Mouse (Mus musculus) midbrain, embryonic 11.5 days (tissue): ENCODE measurements around the gene Rere. TPM values are rescaled to one million over a fixed set of nuclear protein-coding genes. Genes with fewer than 3 reads are reported as not detected.
A peak's percentile ranks its signal among the peaks of the same experiment; 100 is the strongest.

Experiments
- ATAC-seq: fragments of 200-750 bp; cut with Nextera tagmentation; 2 replicates; pipeline ENCODE4 v1.8.0; 2017; ENCODE audit warnings: moderate TSS enrichment, moderate library complexity; ENCODE audit not compliant: low FRiP score
- DNase-seq: peaks from one replicate; pipeline ENCODE4 v3.0.0; 2015; ENCODE audit warnings: low spot score; ENCODE audit errors: missing footprints
- H3K27ac ChIP-seq: fragments of 300-500 bp; sonication (generic); 2 replicates; pipeline ENCODE4 v1.5.1; 2014; ENCODE audit warnings: low read depth, low read length
- H3K27me3 ChIP-seq: fragments of 300-500 bp; sonication (generic); 2 replicates; pipeline ENCODE4 v1.6.1; 2014; ENCODE audit warnings: mild to moderate bottlenecking, low read length, moderate library complexity, mixed read lengths; ENCODE audit not compliant: control insufficient read depth, insufficient read depth
- H3K36me3 ChIP-seq: fragments of 300-500 bp; sonication (generic); 2 replicates; pipeline ENCODE4 v1.6.1; 2014; ENCODE audit warnings: mild to moderate bottlenecking, low read length, moderate library complexity, mixed read lengths; ENCODE audit not compliant: control insufficient read depth, insufficient read depth
- H3K4me1 ChIP-seq: fragments of 300-500 bp; sonication (generic); 2 replicates; pipeline ENCODE4 v1.6.1; 2014; ENCODE audit warnings: low read length; ENCODE audit not compliant: control insufficient read depth, insufficient read depth
- H3K4me2 ChIP-seq: fragments of 300-500 bp; sonication (generic); 2 replicates; pipeline ENCODE4 v1.6.1; 2014; ENCODE audit warnings: mild to moderate bottlenecking, moderate library complexity
- H3K4me3 ChIP-seq: fragments of 300-500 bp; sonication (generic); 2 replicates; pipeline ENCODE4 v1.5.1; 2014; ENCODE audit warnings: low read depth, low read length
- H3K9ac ChIP-seq: fragments of 300-500 bp; sonication (generic); 2 replicates; pipeline ENCODE4 v1.6.1; 2014; ENCODE audit warnings: low read length
- H3K9me3 ChIP-seq: fragments of 300-500 bp; sonication (generic); 2 replicates; pipeline ENCODE4 v1.6.1; 2016; ENCODE audit warnings: low read length; ENCODE audit not compliant: control insufficient read depth
- WGBS: fragments of 180-500 bp; shearing (Covaris S2); extraction: QIAGEN DNeasy Blood & Tissue Kit; methylation state at CpG from one replicate; pipeline ENCODE4 v1.1.7; 2014; 5-methylcytosine and 5-hydroxymethylcytosine counted together
- polyA plus RNA-seq: library from polyadenylated mRNA; unstranded; fragments of >200 nt; fragmentation: Nextera tagmentation; extraction: Ambion mirVana; gene quantifications from 2 replicates; pipeline ENCODE4 v1.2.1, GENCODE M21; 2014

The Rere gene
- polyA plus RNA-seq, 1 experiment from 2014 or later, result 34.2 TPM

DNA sequence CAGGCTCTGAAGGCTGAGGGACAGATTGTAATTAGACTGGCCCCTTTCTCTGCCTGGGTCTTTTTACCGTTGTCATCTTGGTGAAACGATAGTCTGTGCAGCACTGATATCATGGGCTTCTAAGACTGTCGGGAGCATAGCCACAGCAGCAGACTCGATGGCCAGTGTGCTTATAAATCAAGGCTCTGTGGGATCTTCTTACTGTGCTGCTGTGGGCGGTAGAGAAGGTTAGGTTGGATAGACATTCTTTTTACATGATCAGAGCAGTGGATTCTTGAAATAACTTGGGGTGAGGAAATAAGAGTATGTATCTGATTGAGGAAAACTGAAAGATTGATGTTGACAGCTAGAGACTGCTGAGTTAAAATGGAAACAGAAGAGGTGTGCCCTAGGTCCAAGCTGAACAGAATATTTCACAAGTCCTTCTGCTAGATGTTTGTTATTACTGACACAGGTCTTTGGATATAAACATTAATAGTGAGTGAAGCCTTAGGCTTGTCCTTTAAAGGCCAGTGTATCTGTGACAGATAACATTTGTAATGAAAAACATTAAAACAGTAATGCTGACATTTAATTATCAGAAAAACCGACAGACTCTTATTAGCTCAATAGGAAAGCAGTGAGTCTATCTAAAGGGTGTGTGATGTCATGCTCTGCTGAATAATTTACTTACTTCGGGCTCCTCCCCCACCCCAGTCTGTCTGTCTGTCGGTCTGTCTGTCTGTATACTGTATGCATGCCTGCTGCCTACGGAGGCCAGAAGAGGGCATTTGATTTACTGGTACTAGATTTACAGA, 93.4 kb downstream of the Rere start:
- ATAC-seq, result no peak
- H3K9me3 ChIP-seq, result no peaks in the 10 kb centered on the region
- 56% methylated on average over 9 of the region's 9 CpGs for WGBS
- H3K4me1 ChIP-seq, result peaks cover 50% of the 10 kb centered on the region
- H3K4me3 ChIP-seq, result no peak overlapping the region
- H3K4me2 ChIP-seq, result no peak overlapping the region
- H3K27me3 ChIP-seq, result no peaks in the 10 kb centered on the region
- H3K36me3 ChIP-seq, result no peaks in the 10 kb centered on the region
- no peak overlapping the region; the same call in 1 of the 2 replicates for H3K9ac ChIP-seq
- peak overlapping the region; percentile 15; the same call in 1 of the 2 replicates for H3K27ac ChIP-seq
- no peak for DNase-seq

DNA sequence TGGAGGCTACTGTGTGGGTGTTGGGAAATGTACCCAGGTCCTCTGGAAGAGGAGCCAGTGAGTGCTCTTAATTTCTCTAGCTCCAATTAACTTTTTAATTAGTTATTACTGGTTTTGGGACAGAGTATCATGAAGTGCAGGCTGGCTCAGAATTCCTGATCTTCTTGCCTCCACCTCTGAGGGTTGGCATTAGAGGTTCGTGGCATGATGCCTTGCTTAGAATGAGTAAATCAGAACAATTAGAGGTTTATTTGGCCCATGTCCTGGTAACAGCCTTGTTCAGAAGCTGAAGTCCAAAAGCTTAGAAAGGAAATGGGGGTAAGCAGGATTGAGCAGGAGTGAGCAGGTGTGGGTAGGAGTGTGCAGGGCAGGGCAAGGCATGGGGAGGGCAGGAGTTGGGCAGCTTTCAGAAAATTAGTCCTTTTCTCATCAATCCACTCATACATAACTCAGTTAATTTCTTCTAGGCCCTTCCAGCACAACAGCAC, 94.0 kb downstream of the Rere start:
- ATAC-seq, result no peak
- Histone ChIP-seq H3K9me3 (no peaks in the 10 kb centered on the region), H3K36me3 (no peaks in the 10 kb centered on the region), H3K4me3 (no peak overlapping the region), H3K27ac (no peak overlapping the region), H3K4me1 (peaks cover 43% of the 10 kb centered on the region), H3K4me2 (no peak overlapping the region), H3K27me3 (no peaks in the 10 kb centered on the region), H3K9ac (no peak overlapping the region)
- 94% methylated on average over 1 of the region's 1 CpGs for WGBS
- no peak for DNase-seq

DNA sequence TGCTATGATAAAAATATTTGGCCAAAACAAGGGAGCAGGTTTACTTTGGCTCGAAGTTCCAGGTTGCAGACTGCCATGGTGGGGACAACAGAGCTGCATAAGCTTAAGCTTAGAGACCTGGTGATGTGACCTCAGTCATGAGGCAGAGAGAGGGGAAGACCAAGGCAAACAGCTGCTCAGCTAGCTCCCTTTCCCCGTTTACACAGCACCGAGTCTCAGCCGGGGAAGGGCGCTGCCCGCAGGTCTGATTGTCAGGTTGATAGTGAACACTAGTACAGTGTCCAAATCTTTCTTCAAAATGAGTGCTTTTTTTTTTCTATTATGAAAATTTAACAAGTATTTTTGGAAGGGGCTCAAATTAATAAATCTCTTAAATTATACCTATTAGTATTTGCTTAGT, 97.9 kb downstream of the Rere start:
- Histone ChIP-seq H3K4me3 (no peak overlapping the region), H3K4me2 (no peak overlapping the region), H3K27me3 (no peaks in the 10 kb centered on the region), H3K9ac (no peak overlapping the region), H3K36me3 (no peaks in the 10 kb centered on the region), H3K9me3 (no peaks in the 10 kb centered on the region), H3K4me1 (peaks cover 16% of the 10 kb centered on the region), H3K27ac (no peak overlapping the region)
- 80% methylated on average over 6 of the region's 6 CpGs for WGBS
- DNase-seq (no peak), ATAC-seq (no peak)

DNA sequence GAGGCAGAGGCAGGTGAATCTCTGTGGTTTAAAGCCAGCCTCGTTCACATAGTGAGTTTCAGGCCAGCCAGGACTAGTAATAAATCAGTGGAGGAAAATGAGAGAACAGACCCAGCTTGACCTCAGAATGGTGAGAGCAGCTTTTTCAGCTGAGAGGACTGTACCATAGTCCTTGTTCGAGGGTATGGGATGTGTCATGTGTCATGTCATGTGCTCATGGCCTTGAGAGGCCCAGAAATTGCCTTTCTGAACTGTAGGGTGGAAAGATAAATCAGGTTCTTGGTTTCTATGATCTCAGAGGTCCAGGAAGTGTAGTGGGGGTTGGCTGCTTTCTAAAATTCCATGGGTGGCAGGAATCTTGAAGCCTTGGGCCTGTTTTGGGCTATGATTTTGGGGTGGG, 98.3 kb downstream of the Rere start:
- Histone ChIP-seq H3K27ac (no peak overlapping the region), H3K9ac (no peak overlapping the region), H3K4me2 (no peak overlapping the region), H3K27me3 (no peaks in the 10 kb centered on the region), H3K9me3 (no peaks in the 10 kb centered on the region), H3K36me3 (no peaks in the 10 kb centered on the region), H3K4me3 (no peak overlapping the region), H3K4me1 (peaks cover 14% of the 10 kb centered on the region)
- DNase-seq (no peak), ATAC-seq (no peak)
- WGBS, result 79% methylated on average over 2 of the region's 2 CpGs

DNA sequence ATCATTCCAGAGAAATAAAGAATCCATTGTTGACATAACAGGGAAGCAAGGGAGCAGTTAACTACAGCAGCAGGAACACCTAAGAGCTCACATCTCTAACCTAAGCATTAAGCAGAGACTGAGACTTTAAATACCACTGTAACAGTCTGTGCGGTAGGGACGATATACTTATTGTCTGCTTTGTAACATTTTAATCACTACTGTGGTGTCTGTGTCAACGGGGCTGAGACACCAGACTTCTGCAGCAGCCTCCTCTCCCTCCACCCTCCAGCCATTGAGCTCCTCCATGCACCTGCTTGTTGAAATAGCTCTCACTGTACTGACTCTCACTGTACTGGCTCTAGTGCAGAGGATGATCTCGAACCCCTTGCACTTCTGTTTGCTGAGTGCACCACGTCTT, 98.8 kb downstream of the Rere start:
- no peak for ATAC-seq
- H3K4me1 ChIP-seq, result peaks cover 10% of the 10 kb centered on the region
- H3K27me3 ChIP-seq, result no peaks in the 10 kb centered on the region
- no peak overlapping the region for H3K9ac ChIP-seq
- H3K9me3 ChIP-seq, result no peaks in the 10 kb centered on the region
- no peaks in the 10 kb centered on the region for H3K36me3 ChIP-seq
- no peak overlapping the region for H3K27ac ChIP-seq
- 83% methylated on average over 5 of the region's 5 CpGs for whole genome bisulfite sequencing
- H3K4me2 ChIP-seq, result no peak overlapping the region
- no peak for DNase-seq
- no peak overlapping the region for H3K4me3 ChIP-seq

DNA sequence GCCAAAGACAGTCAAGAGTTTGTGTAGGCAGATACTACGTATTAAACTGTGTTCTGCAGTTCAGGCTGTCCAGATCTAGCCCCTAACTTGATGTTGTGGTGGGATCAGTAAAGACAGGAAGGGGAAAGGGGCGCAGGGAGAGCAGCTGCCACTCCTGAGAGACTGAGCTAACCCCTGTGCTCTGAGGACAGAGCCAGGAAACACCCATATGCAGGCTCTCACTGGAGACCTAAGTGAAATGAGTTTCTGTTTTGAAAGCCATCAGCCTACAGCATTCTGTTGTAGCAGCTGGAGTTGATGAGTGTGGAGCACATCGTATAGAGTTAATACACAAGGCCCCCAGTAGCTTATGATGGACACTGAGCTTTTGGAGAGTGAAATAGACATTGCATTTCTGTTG, 101.1 kb downstream of the Rere start:
- Histone ChIP-seq H3K9me3 (no peaks in the 10 kb centered on the region), H3K4me2 (no peak overlapping the region), H3K27ac (no peak overlapping the region), H3K4me1 (peaks cover 6% of the 10 kb centered on the region), H3K36me3 (no peaks in the 10 kb centered on the region), H3K27me3 (no peaks in the 10 kb centered on the region), H3K9ac (no peak overlapping the region), H3K4me3 (no peak overlapping the region)
- ATAC-seq, result no peak
- no peak for DNase-seq
- 86% methylated on average over 3 of the region's 3 CpGs for WGBS

DNA sequence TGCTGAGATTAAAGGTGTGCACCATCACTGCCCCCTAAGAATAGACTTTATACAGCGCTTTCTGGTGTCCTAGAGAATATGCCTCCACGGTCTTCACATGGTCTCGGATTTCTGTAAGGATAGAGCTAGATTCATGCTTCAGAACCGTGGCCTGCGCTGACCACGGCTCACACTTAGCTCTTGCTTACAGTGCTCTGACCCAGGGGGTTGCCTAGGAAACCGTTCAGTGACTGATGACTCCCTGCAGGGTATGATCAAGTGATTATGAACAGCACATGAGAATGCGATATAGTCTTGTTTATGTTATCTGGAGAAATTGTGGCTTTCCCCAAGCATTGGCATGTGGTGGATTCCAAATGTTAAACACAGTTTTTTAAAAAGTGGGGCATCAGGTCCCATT, 103.0 kb downstream of the Rere start:
- H3K27me3 ChIP-seq, result no peaks in the 10 kb centered on the region
- ATAC-seq (no peak), DNase-seq (no peak)
- no peak overlapping the region for H3K4me2 ChIP-seq
- H3K36me3 ChIP-seq, result no peaks in the 10 kb centered on the region
- H3K4me1 ChIP-seq, result peaks cover 6% of the 10 kb centered on the region
- no peak overlapping the region for H3K27ac ChIP-seq
- no peak overlapping the region for H3K4me3 ChIP-seq
- H3K9me3 ChIP-seq, result no peaks in the 10 kb centered on the region
- 75% methylated on average over 8 of the region's 8 CpGs for WGBS
- no peak overlapping the region for H3K9ac ChIP-seq

DNA sequence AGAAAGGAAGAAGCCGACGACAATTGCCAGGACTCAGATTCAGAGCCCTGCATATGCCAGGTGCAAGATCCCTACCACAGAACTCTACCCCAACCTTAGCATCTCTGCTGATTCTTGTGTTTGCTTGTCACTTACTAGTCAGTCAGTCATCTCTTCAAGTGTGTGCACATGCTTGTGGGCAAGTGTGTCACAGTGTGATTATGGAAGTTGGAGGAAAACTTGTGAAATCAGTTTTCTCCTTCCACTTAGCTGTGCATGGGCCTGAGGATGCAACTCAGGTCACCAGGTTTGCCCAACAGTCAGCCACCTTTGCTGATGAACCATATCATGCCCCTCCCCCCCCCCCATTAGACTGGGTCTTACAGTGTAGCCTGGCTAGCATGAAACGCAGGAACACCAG, 103.5 kb downstream of the Rere start:
- ATAC-seq, result no peak
- Histone ChIP-seq H3K36me3 (no peaks in the 10 kb centered on the region), H3K27ac (no peak overlapping the region), H3K4me2 (no peak overlapping the region), H3K4me1 (peaks cover 3% of the 10 kb centered on the region), H3K27me3 (no peaks in the 10 kb centered on the region), H3K4me3 (no peak overlapping the region), H3K9me3 (no peaks in the 10 kb centered on the region), H3K9ac (no peak overlapping the region)
- DNase-seq, result no peak
- 89% methylated on average over 3 of the region's 3 CpGs for WGBS

DNA sequence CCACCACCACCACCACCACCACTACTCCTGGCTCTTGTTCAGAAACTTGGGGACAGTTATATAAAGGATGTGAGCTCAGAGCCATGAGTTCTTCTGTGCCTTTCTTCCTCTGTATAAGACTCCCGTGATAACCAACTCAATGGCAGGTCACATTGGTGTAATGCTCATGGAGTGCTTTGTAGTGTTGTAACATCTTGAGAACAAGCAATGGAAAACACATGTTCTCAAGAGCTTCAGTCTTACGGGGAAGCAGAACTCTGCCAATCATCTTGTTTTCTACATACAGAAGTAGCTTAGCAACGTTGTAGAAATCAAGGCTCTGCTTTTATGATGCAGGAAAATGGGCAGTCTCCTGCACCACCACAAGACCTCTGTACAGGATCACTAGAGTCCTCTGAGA, 107.1 kb downstream of the Rere start:
- DNase-seq (no peak), ATAC-seq (no peak)
- no peak overlapping the region for H3K4me2 ChIP-seq
- H3K4me3 ChIP-seq, result no peak overlapping the region
- H3K27me3 ChIP-seq, result no peaks in the 10 kb centered on the region
- H3K36me3 ChIP-seq, result no peaks in the 10 kb centered on the region
- no peaks in the 10 kb centered on the region for H3K9me3 ChIP-seq
- no peak overlapping the region for H3K9ac ChIP-seq
- peaks cover 12% of the 10 kb centered on the region for H3K4me1 ChIP-seq
- H3K27ac ChIP-seq, result no peak overlapping the region
- whole genome bisulfite sequencing, result 88% methylated on average over 3 of the region's 3 CpGs
